ENCODE assay signal across 23 mouse cellular contexts in genomic region chr5:74833887-74834286, GRCm38 (mm10).
DNase-seq lines count a peak whose midpoint lies in the region; ATAC-seq and TF ChIP-seq lines count a peak whose summit lies in the region.
"Had no signal": no experiment of that assay in that cellular context is flagged by ENCODE, and none has a peak within 500 bp of the region (broad histone marks: within the 10 kb centered on the region; RNA-seq: fewer than 3 reads in every experiment).

No protein-coding gene starts in this region.

- peak; percentile 22 for DNase-seq in kidney, adult 2 months
- DNase-seq in liver, adult 2 months (ENCODE audit: extremely low read depth, low read depth, low spot score) = peak; percentile 74
- DNase-seq in liver, embryonic 11.5 days (ENCODE audit: low spot score) = no peak
- no peak for DNase-seq in liver, postnatal 0 days
- DNase-seq: adrenal gland, postnatal 14 days; adrenal gland, postnatal 36 days; B cell, adult 2 months; cerebellum, adult 11-12 months; cerebellum, adult 2 months; cerebellum, adult 9-10 months; cerebellum, postnatal 10 days; cerebellum, postnatal 25 days had no signal

- H3K4me1 ChIP-seq in kidney, adult 2 months (ENCODE audit: control insufficient read depth, insufficient read depth, low read length) = no peaks in the 10 kb centered on the region
- no peaks in the 10 kb centered on the region for H3K4me1 ChIP-seq in kidney, embryonic 14.5 days (ENCODE audit: control insufficient read depth, insufficient read depth, low read length)
- peaks cover 6% of the 10 kb centered on the region for H3K4me1 ChIP-seq in liver, adult 2 months (ENCODE audit: control insufficient read depth, insufficient read depth, low read length)
- H3K4me1 ChIP-seq in liver, embryonic 11.5 days (replicated peaks; ENCODE audit: control insufficient read depth, insufficient read depth, low read length) = no peaks in the 10 kb centered on the region
- no peaks in the 10 kb centered on the region for H3K4me1 ChIP-seq in liver, postnatal 0 days (ENCODE audit: insufficient read depth)
- no peaks in the 10 kb centered on the region for H3K4me1 ChIP-seq in liver, embryonic 12.5 days
- H3K4me1 ChIP-seq: forebrain, embryonic 13.5 days had no signal

- no peak for TF ChIP-seq CTCF in kidney, adult 2 months (conservative IDR thresholded peaks at IDR 0.05; ENCODE audit: insufficient read depth, insufficient read length, low read depth, low read length)
- no peak for TF ChIP-seq CTCF in liver, adult 2 months (IDR thresholded peaks at IDR 0.05; ENCODE audit: low read depth, low read length)
- TF ChIP-seq CTCF in liver, postnatal 0 days (IDR thresholded peaks at IDR 0.05; ENCODE audit: low read depth) = no peak

- 68% methylated on average over 4 of the region's 4 CpGs for whole genome bisulfite sequencing in kidney, adult 2 months
- 88% methylated on average over 4 of the region's 4 CpGs for WGBS in kidney, embryonic 14.5 days
- WGBS in liver, adult 2 months = 26% methylated on average over 4 of the region's 4 CpGs
- 70% methylated on average over 4 of the region's 4 CpGs for WGBS in liver, embryonic 11.5 days
- 56% methylated on average over 4 of the region's 4 CpGs for WGBS in liver, postnatal 0 days (ENCODE audit: insufficient replicate concordance)
- WGBS in liver, embryonic 12.5 days (ENCODE audit: insufficient replicate concordance) = 51% methylated on average over 4 of the region's 4 CpGs

- H3K27me3 ChIP-seq in kidney, adult 2 months (replicated peaks; ENCODE audit: control insufficient read depth, insufficient read depth, low read length) = no peaks in the 10 kb centered on the region
- no peaks in the 10 kb centered on the region for H3K27me3 ChIP-seq in kidney, embryonic 14.5 days (ENCODE audit: control insufficient read depth, insufficient read depth, low read length)
- H3K27me3 ChIP-seq in liver, adult 2 months (ENCODE audit: control insufficient read depth, insufficient read depth, low read length) = no peaks in the 10 kb centered on the region
- no peaks in the 10 kb centered on the region for H3K27me3 ChIP-seq in liver, embryonic 11.5 days (replicated peaks; ENCODE audit: control insufficient read depth, insufficient read depth, low read length)
- H3K27me3 ChIP-seq in liver, postnatal 0 days (ENCODE audit: insufficient read depth, low read length) = no peaks in the 10 kb centered on the region
- no peaks in the 10 kb centered on the region for H3K27me3 ChIP-seq in liver, embryonic 12.5 days (replicated peaks)
- H3K27me3 ChIP-seq: CH12.LX; embryonic facial prominence, embryonic 12.5 days; forebrain, embryonic 13.5 days; forebrain, embryonic 15.5 days; Patski had no signal

- H3K36me3 ChIP-seq in kidney, adult 2 months (ENCODE audit: control insufficient read depth, insufficient read depth, low read length) = no peaks in the 10 kb centered on the region
- no peaks in the 10 kb centered on the region for H3K36me3 ChIP-seq in kidney, embryonic 14.5 days (ENCODE audit: control insufficient read depth, insufficient read depth, low read length)
- H3K36me3 ChIP-seq in liver, adult 2 months (ENCODE audit: control insufficient read depth, insufficient read depth, low read length) = no peaks in the 10 kb centered on the region
- H3K36me3 ChIP-seq in liver, embryonic 11.5 days (ENCODE audit: control insufficient read depth, insufficient read depth, low read length) = no peaks in the 10 kb centered on the region
- no peaks in the 10 kb centered on the region for H3K36me3 ChIP-seq in liver, postnatal 0 days (replicated peaks; ENCODE audit: insufficient read depth, low read length)
- no peaks in the 10 kb centered on the region for H3K36me3 ChIP-seq in liver, embryonic 12.5 days
- H3K36me3 ChIP-seq: embryonic facial prominence, embryonic 10.5 days; embryonic facial prominence, embryonic 12.5 days; forebrain, embryonic 15.5 days; G1E had no signal

- H3K9ac ChIP-seq in kidney, embryonic 14.5 days (ENCODE audit: low read depth, low read length) = no peak overlapping the region
- no peak overlapping the region for H3K9ac ChIP-seq in liver, adult 2 months (ENCODE audit: low read depth, low read length)
- H3K9ac ChIP-seq in liver, embryonic 11.5 days (ENCODE audit: low read depth, low read length) = no peak overlapping the region
- H3K9ac ChIP-seq in liver, postnatal 0 days (replicated peaks) = no peak overlapping the region
- H3K9ac ChIP-seq in liver, embryonic 12.5 days = no peak overlapping the region
- H3K9ac ChIP-seq: embryonic facial prominence, embryonic 12.5 days; forebrain, embryonic 13.5 days; forebrain, embryonic 15.5 days had no signal

- H3K79me2 ChIP-seq in liver, adult 2 months (ENCODE audit: control insufficient read depth, insufficient read depth, low read length) = no peaks in the 10 kb centered on the region

- no peak for TF ChIP-seq POLR2A in kidney, adult 2 months (IDR thresholded peaks at IDR 0.05; ENCODE audit: low read depth, low read length)
- no peak for TF ChIP-seq POLR2A in liver, adult 2 months (IDR thresholded peaks at IDR 0.05; ENCODE audit: extremely low read depth, insufficient read depth, low read length)

- ATAC-seq in kidney, embryonic 14.5 days (ENCODE audit: low FRiP score, low TSS enrichment) = no peak
- ATAC-seq in liver, embryonic 11.5 days (replicated peaks; ENCODE audit: low FRiP score) = no peak
- ATAC-seq in liver, postnatal 0 days = peak; percentile 73
- ATAC-seq in liver, embryonic 12.5 days = no peak
- ATAC-seq: activated CD4-positive, CD25-positive, alpha-beta regulatory T cell, adult 4 months; CD4-positive, CD25-positive, alpha-beta regulatory T cell, adult 4 months; forebrain, embryonic 13.5 days; forebrain, embryonic 15.5 days; Patski had no signal

- no peak overlapping the region for H3K4me2 ChIP-seq in kidney, embryonic 14.5 days (replicated peaks; ENCODE audit: low read depth, low read length)
- H3K4me2 ChIP-seq in liver, embryonic 11.5 days = no peak overlapping the region
- no peak overlapping the region for H3K4me2 ChIP-seq in liver, postnatal 0 days (ENCODE audit: low read depth, low read length)
- H3K4me2 ChIP-seq in liver, embryonic 12.5 days = no peak overlapping the region
- H3K4me2 ChIP-seq: embryonic facial prominence, embryonic 12.5 days; forebrain, embryonic 13.5 days; forebrain, embryonic 15.5 days had no signal

- no peak overlapping the region for H3K27ac ChIP-seq in kidney, adult 2 months (ENCODE audit: insufficient read depth, low read depth, low read length)
- no peak overlapping the region for H3K27ac ChIP-seq in kidney, embryonic 14.5 days (ENCODE audit: low read depth, low read length)
- no peak overlapping the region for H3K27ac ChIP-seq in liver, adult 2 months (replicated peaks; ENCODE audit: insufficient read depth, low read depth, low read length)
- H3K27ac ChIP-seq in liver, embryonic 11.5 days (ENCODE audit: low read depth, low read length) = no peak overlapping the region
- H3K27ac ChIP-seq in liver, postnatal 0 days (ENCODE audit: low read depth) = no peak overlapping the region
- H3K27ac ChIP-seq in liver, embryonic 12.5 days = no peak overlapping the region
- H3K27ac ChIP-seq: embryonic facial prominence, embryonic 10.5 days; embryonic facial prominence, embryonic 12.5 days; forebrain, embryonic 13.5 days; forebrain, embryonic 15.5 days had no signal

- no peak for TF ChIP-seq EP300 in liver, postnatal 0 days (IDR thresholded peaks at IDR 0.05; ENCODE audit: low read depth)

- no peak overlapping the region for H3K4me3 ChIP-seq in kidney, adult 2 months (ENCODE audit: insufficient read depth, low read depth, low read length)
- H3K4me3 ChIP-seq in kidney, embryonic 14.5 days (ENCODE audit: low read length) = no peak overlapping the region
- no peak overlapping the region for H3K4me3 ChIP-seq in liver, adult 2 months (ENCODE audit: insufficient read depth, low read depth, low read length)
- no peak overlapping the region for H3K4me3 ChIP-seq in liver, embryonic 11.5 days (ENCODE audit: low read depth, low read length)
- H3K4me3 ChIP-seq in liver, postnatal 0 days (ENCODE audit: low read depth, low read length) = no peak overlapping the region
- no peak overlapping the region for H3K4me3 ChIP-seq in liver, embryonic 12.5 days
- H3K4me3 ChIP-seq: embryonic facial prominence, embryonic 10.5 days; embryonic facial prominence, embryonic 12.5 days; forebrain, embryonic 13.5 days; forebrain, embryonic 15.5 days had no signal

- H3K9me3 ChIP-seq in kidney, embryonic 14.5 days (ENCODE audit: control insufficient read depth, low read length) = no peaks in the 10 kb centered on the region
- H3K9me3 ChIP-seq in liver, embryonic 11.5 days (ENCODE audit: control insufficient read depth, low read length) = no peaks in the 10 kb centered on the region
- H3K9me3 ChIP-seq in liver, postnatal 0 days (ENCODE audit: low read length) = no peaks in the 10 kb centered on the region
- H3K9me3 ChIP-seq in liver, embryonic 12.5 days (replicated peaks) = no peaks in the 10 kb centered on the region
- H3K9me3 ChIP-seq: embryonic facial prominence, embryonic 10.5 days; embryonic facial prominence, embryonic 12.5 days; forebrain, embryonic 13.5 days; forebrain, embryonic 15.5 days; G1E had no signal

Comparison
In these comparisons a context has a peak if more than half of its experiments do, and no peak if none do; other contexts are left out.
1. DNase-seq: peak in kidney, adult 2 months (single experiment) and liver, adult 2 months (single experiment); none in liver, embryonic 11.5 days (single experiment) and liver, postnatal 0 days (single experiment).